Mouse (Mus musculus) lung, adult 2 months (tissue): Measurements from ENCODE around the gene Tal1.

Experiments
- CTCF ChIP-seq: fragments of 200-500 bp; IDR thresholded peaks from 2 replicates; pipeline ENCODE4 v1.5.1; 2011; ENCODE audit warnings: mild to moderate bottlenecking, low read length, control low read depth; ENCODE audit not compliant: insufficient read depth
- POLR2A ChIP-seq: fragments of 200-500 bp; IDR thresholded peaks from 2 replicates; pipeline ENCODE4 v1.6.1; 2011; ENCODE audit warnings: low read depth, mild to moderate bottlenecking, control low read depth, low read length, borderline replicate concordance; ENCODE audit errors: extremely low read depth

GRCm38 (mm10) chr4:115071668-115072067 is 15.4 kb downstream of the Tal1 start:
- TF ChIP-seq POLR2A = no peak
- no peak for TF ChIP-seq CTCF
